Mouse (Mus musculus) forebrain, embryonic 14.5 days (tissue): ENCODE results near the gene Prkag2. TPM values are rescaled to one million over a fixed set of nuclear protein-coding genes. Genes with fewer than 3 reads are reported as not detected.

Source experiments
- ATAC-seq: fragments of 200-750 bp; cut with Nextera tagmentation; 2 replicates; pipeline ENCODE4 v1.8.0; 2017; ENCODE audit warnings: mild to moderate bottlenecking, moderate library complexity
- DNase-seq: peaks from one replicate; pipeline ENCODE4 v3.0.0-alpha.2; 2015; ENCODE audit warnings: low spot score
- H3K27ac ChIP-seq: fragments of 300-500 bp; sonication (generic); 2 replicates; pipeline ENCODE4 v1.5.1; 2014; ENCODE audit warnings: low read depth, mild to moderate bottlenecking, control low read depth, low read length, moderate library complexity
- H3K27me3 ChIP-seq: fragments of 300-500 bp; sonication (generic); replicated peaks from 2 replicates; pipeline ENCODE4 v1.6.1; 2014; ENCODE audit warnings: low read length, control low read depth, mixed read lengths; ENCODE audit not compliant: control insufficient read depth, insufficient read depth
- H3K36me3 ChIP-seq: fragments of 300-500 bp; sonication (generic); 2 replicates; pipeline ENCODE4 v1.6.1; 2014; ENCODE audit warnings: low read length, control low read depth; ENCODE audit not compliant: control insufficient read depth, insufficient read depth
- H3K4me1 ChIP-seq: fragments of 300-500 bp; sonication (generic); 2 replicates; pipeline ENCODE4 v1.6.1; 2014; ENCODE audit warnings: antibody characterized with exemption, low read length, control low read depth; ENCODE audit not compliant: control insufficient read depth, insufficient read depth
- H3K4me2 ChIP-seq: fragments of 300-500 bp; sonication (generic); 2 replicates; pipeline ENCODE4 v1.6.1; 2014; ENCODE audit warnings: mild to moderate bottlenecking, control low read depth, low read length
- H3K4me3 ChIP-seq: fragments of 300-500 bp; sonication (generic); 2 replicates; pipeline ENCODE4 v1.5.1; 2014; ENCODE audit warnings: low read depth, low read length, control low read depth
- H3K9ac ChIP-seq: fragments of 300-500 bp; sonication (generic); 2 replicates; pipeline ENCODE4 v1.6.1; 2014; ENCODE audit warnings: mild to moderate bottlenecking, low read length, control low read depth, moderate library complexity
- H3K9me3 ChIP-seq: fragments of 300-500 bp; sonication (generic); replicated peaks from 2 replicates; pipeline ENCODE4 v1.6.1; 2016; ENCODE audit warnings: low read length, control low read depth, mixed read lengths; ENCODE audit not compliant: control insufficient read depth
- WGBS: fragments of 180-500 bp; shearing (Covaris S2); extraction: QIAGEN DNeasy Blood & Tissue Kit; methylation state at CpG from one replicate; pipeline ENCODE4 v1.1.7; 2014; 5-methylcytosine and 5-hydroxymethylcytosine counted together
- polyA plus RNA-seq: library from polyadenylated mRNA; unstranded; fragments of >200 nt; fragmentation: Nextera tagmentation; extraction: Ambion mirVana; gene quantifications from 2 replicates; pipeline ENCODE4 v1.2.1, GENCODE M21; 2014

The Prkag2 gene
- polyA plus RNA-seq, 1 experiment from 2014 or later = 80.6 TPM

DNA sequence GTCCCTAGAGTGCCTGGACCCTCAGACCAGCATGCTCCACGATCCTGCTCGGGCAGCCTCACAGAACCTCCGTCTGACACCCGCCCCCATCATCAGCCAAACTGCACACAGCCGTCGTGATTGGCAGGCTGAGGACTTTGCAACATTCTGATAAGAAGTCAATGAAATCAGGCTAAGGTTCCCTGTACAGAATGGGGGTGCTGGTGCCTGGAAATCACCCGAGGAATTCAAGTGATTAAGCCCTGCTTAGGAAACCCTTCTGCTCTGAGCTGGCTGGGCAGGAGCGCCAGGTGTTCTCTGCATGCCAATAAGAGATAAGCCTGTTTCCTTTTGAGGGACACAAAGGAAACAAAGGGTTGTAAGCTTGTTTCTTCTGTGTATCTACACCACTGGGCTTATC is 131.7 kb downstream of the Prkag2 start:
- Histone ChIP-seq H3K9me3 (no peaks in the 10 kb centered on the region), H3K4me1 (0 out of 2 replicates have a peak, but pooled peaks cover 2% of the 10 kb centered on the region), H3K36me3 (no peaks in the 10 kb centered on the region), H3K4me3 (no peak overlapping the region), H3K4me2 (no peak overlapping the region), H3K27ac (no peak overlapping the region), H3K9ac (no peak overlapping the region), H3K27me3 (no peaks in the 10 kb centered on the region)
- no peak for ATAC-seq
- WGBS = 31% methylated on average over 8 of the region's 8 CpGs
- no peak for DNase-seq

DNA sequence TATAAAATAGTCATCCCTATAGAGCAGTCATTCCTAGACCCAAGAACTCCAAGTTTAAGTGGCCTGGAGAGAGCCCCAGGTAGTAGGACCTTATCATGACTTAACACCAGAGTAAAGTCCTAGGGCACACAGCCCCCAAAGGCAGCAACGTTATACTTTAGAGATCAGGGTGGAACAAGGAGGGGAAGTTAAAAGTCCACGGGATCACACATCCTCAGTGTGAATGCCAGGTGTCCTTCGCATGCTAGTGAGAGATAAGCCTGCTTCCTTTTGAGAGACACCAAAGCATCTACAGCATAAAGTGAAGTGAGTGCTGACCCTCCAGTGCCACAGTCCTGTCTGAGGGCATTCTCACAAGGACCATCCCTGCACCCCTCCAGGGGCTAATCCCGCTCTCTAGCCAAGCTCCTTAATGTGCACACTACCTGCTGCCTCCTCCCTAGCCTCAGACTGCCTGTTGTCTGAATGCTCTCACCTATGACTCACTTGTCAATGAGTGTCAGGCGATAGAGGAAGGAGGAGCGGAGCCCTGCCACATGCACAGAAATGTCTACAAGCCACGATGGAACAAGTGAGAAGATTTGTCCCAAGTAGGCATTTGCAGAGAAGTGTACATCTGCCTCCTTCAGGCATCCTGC is 132.4 kb downstream of the Prkag2 start:
- Histone ChIP-seq H3K4me1 (0 out of 2 replicates have a peak, but pooled peaks cover 3% of the 10 kb centered on the region), H3K27ac (no peak overlapping the region), H3K9ac (no peak overlapping the region), H3K36me3 (no peaks in the 10 kb centered on the region), H3K4me3 (no peak overlapping the region), H3K9me3 (no peaks in the 10 kb centered on the region), H3K27me3 (no peaks in the 10 kb centered on the region), H3K4me2 (no peak overlapping the region)
- DNase-seq = no peak
- ATAC-seq = no peak
- WGBS = 76% methylated on average over 7 of the region's 7 CpGs

DNA sequence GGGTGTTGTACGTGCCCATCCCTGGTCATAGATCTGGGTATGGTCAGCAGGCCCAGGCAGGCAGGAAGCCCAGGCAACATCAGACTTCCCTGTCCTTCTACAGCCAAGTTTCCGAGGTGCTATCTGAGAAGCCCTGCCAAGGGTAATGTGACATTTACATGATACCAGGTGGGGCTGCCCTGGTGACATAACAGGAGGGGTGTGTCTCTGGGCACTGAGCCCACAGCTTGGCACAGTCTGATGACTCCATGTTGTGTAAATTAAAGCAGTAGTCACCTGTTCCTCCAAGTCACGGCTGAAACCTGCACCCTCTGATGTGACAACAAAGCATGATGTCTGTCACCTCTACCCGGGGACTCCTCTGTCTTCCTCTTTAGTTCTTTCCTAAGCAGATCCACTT is 136.7 kb downstream of the Prkag2 start:
- ATAC-seq (peak; percentile 37; the same call in 1 of the 2 replicates), DNase-seq (peak; percentile 38)
- H3K9ac ChIP-seq = no peak overlapping the region
- H3K4me1 ChIP-seq = 0 out of 2 replicates have a peak, but pooled peaks cover 3% of the 10 kb centered on the region
- WGBS = 66% methylated on average over 4 of the region's 4 CpGs
- H3K4me2 ChIP-seq = no peak overlapping the region
- no peaks in the 10 kb centered on the region for H3K27me3 ChIP-seq
- H3K36me3 ChIP-seq = no peaks in the 10 kb centered on the region
- H3K27ac ChIP-seq = no peak overlapping the region
- no peaks in the 10 kb centered on the region for H3K9me3 ChIP-seq
- no peak overlapping the region for H3K4me3 ChIP-seq

DNA sequence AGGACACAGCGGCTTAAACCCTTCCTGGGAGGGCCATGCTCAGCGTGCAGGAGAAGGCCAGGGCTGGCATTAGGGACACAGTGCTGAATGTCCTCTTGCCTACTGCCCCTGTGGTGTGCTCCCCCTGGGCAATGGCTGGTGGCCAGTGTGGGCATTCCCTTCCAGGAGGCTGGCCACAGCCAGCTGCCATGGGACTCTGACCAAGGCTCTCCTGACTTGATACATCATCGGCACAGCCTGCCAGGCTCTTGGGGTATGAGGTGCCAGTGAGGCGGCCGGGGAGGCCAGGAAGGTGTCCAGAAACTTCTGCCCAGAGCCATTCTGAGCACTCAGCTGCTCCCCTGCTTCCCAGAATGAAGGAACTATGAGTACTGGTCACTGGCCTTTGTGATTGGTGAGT is 139.7 kb downstream of the Prkag2 start:
- no peak overlapping the region for H3K4me2 ChIP-seq
- ATAC-seq (no peak), DNase-seq (no peak)
- no peaks in the 10 kb centered on the region for H3K27me3 ChIP-seq
- no peak overlapping the region for H3K4me3 ChIP-seq
- H3K9me3 ChIP-seq = no peaks in the 10 kb centered on the region
- H3K4me1 ChIP-seq = 0 out of 2 replicates have a peak, but pooled peaks cover 3% of the 10 kb centered on the region
- no peak overlapping the region for H3K9ac ChIP-seq
- 94% methylated on average over 5 of the region's 5 CpGs for whole genome bisulfite sequencing
- H3K27ac ChIP-seq = no peak overlapping the region
- no peaks in the 10 kb centered on the region for H3K36me3 ChIP-seq

DNA sequence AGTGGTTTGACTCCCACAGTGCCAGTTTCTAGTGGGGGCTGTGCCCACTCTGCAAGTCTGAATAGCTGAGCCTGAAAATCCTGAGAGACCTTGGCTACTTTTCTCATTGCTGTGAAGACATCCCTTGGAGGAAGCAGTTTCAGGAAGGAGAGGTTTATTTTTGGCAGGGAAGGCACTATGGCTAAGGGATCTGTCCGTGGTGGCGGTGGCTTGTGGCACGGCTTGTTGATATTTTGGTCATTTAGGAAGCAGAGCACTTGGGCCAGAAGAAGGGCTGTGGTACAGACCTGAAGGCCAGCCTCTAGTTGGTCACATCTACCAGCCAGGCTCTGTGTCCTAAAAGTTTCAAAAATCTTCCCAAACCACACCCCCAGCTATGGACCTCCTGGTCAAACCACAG is 140.7 kb downstream of the Prkag2 start:
- Histone ChIP-seq H3K36me3 (no peaks in the 10 kb centered on the region), H3K9ac (no peak overlapping the region), H3K4me1 (0 out of 2 replicates have a peak, but pooled peaks cover 3% of the 10 kb centered on the region), H3K27me3 (no peaks in the 10 kb centered on the region), H3K4me2 (no peak overlapping the region), H3K9me3 (no peaks in the 10 kb centered on the region), H3K4me3 (no peak overlapping the region), H3K27ac (no peak overlapping the region)
- DNase-seq = no peak
- 80% methylated on average over 3 of the region's 3 CpGs for WGBS
- ATAC-seq = no peak

DNA sequence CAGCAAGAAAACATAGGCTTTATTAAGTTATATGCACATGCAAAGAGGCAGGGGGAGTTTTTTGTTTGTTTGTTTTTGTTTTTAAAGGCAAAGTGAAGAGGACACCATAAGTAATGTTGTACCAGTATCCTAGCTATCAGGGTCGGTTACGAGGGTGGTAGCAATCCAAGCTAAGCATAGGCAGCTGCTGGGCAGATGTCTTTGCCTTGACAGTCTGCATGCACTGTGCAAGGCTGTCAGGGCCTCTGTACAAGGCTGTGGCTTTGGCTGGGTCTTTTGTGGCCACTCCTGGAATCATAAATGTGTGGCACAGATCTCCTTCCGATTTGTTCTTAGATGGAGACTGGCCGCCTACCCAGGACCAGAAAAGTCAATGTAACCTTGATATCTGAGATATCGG is 141.8 kb downstream of the Prkag2 start:
- no peak overlapping the region for H3K4me2 ChIP-seq
- WGBS = 86% methylated on average over 5 of the region's 5 CpGs
- no peaks in the 10 kb centered on the region for H3K9me3 ChIP-seq
- ATAC-seq (no peak), DNase-seq (no peak)
- no peaks in the 10 kb centered on the region for H3K27me3 ChIP-seq
- H3K27ac ChIP-seq = no peak overlapping the region
- H3K4me3 ChIP-seq = no peak overlapping the region
- no peaks in the 10 kb centered on the region for H3K4me1 ChIP-seq
- H3K9ac ChIP-seq = no peak overlapping the region
- H3K36me3 ChIP-seq = no peaks in the 10 kb centered on the region

DNA sequence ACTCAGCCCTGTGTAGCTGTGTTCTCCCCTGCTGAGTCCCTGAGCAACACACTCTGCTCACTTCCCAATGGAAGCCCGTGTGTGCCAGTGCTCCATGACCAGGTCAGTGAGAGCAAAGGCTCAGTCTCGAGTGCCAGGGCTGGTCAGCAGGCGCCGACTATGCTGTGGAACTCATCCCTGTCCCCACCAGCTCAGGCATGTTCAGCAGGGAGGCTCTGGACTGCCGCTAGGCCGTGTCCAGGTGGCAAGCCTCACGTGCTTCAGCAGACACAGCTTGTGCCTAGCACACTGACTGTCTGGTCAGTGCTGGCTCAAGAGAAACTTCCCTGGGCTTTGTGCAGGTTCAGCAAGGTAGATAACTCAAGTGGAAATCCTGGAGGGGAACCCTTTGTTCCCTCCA is 143.6 kb downstream of the Prkag2 start:
- WGBS = 87% methylated on average over 7 of the region's 7 CpGs

DNA sequence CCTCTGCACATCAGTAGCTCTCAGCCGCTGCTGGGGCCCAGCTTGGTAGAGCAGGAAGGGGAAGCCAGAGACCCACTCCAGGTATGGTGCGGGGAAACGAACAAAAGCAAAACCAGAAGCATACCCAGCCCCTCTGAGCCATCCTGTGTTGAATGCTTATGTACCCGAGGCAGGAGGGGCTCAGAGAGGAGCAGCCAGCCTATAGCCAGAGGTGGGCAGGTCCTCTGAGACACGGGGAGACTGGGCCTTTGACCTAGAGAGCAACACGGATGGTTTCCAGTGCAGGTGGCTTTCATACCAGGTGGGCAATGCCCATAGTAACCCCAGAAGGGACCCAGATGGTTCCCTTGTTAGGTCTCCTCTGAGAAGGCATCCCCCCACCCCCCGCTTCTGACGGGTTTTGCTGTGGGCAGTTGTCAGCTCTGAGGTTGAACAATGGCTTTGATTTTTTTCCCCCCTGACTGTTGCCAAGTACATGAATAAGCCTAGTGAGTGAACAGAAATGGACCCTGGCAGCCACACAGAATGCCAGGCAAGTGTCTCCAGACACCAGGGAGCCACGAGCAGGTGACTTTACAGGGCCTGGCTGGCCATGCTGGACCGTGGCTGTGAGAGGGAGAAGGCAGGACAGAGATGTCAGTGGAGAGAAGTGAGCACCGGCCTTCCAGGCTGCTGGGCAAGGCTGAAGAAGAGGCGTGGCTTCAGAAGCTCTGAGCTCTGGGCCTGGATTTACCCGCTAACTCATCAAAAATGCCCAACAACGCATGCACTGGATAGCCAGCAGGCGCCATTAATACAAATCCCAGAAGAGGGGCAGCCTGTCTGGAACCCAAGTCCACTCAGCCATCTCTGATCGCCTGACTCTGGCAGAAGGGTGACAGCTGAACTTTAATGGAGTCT is 147.3 kb downstream of the Prkag2 start:
- 59% methylated on average over 16 of the region's 16 CpGs for WGBS
- Histone ChIP-seq H3K36me3 (no peaks in the 10 kb centered on the region), H3K4me2 (no peak overlapping the region), H3K27ac (no peak overlapping the region), H3K4me1 (peaks cover 5% of the 10 kb centered on the region; the same call in 1 of the 2 replicates), H3K4me3 (no peak overlapping the region), H3K9ac (no peak overlapping the region), H3K9me3 (no peaks in the 10 kb centered on the region), H3K27me3 (no peaks in the 10 kb centered on the region)
- ATAC-seq (0 out of 2 replicates have a peak, but pooled peaks have one; percentile 40), DNase-seq (peak; percentile 56)

More for the DNA sequence above, 143.6 kb downstream of the Prkag2 start:
- Histone ChIP-seq H3K4me1 (peaks cover 5% of the 10 kb centered on the region; the same call in 1 of the 2 replicates), H3K36me3 (no peaks in the 10 kb centered on the region), H3K9ac (no peak overlapping the region), H3K27ac (no peak overlapping the region), H3K4me3 (no peak overlapping the region), H3K27me3 (no peaks in the 10 kb centered on the region), H3K9me3 (no peaks in the 10 kb centered on the region), H3K4me2 (no peak overlapping the region)
- DNase-seq (no peak), ATAC-seq (no peak)

DNA sequence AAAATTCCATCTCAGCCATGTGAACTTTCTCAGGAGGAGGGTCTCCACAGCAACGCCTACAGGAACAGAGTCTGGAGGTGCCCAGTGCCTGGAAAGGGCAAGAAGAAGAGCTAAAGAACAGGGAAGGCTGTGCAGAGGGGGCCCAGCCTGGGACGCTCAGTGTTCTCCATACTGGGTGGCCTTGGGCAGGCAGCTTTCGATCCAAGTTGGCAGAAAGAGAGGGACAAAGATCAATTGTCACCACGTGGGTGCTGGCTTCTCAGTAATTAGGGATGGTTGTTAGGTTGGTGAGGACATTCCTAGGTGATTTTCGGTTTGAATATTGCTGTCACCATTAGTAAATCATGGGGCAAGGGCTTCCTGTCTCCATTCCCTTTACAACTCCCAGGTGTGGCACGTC is 148.2 kb downstream of the Prkag2 start:
- H3K36me3 ChIP-seq = no peaks in the 10 kb centered on the region
- 78% methylated on average over 6 of the region's 6 CpGs for WGBS
- no peak overlapping the region for H3K4me2 ChIP-seq
- H3K9ac ChIP-seq = no peak overlapping the region
- DNase-seq = no peak
- no peak for ATAC-seq
- H3K9me3 ChIP-seq = no peaks in the 10 kb centered on the region
- no peak overlapping the region for H3K27ac ChIP-seq
- no peaks in the 10 kb centered on the region for H3K27me3 ChIP-seq
- H3K4me3 ChIP-seq = no peak overlapping the region
- H3K4me1 ChIP-seq = peaks cover 5% of the 10 kb centered on the region; the same call in 1 of the 2 replicates
